Mouse (Mus musculus) neural tube, embryonic 14.5 days (tissue): ENCODE results near the gene Olfr279. TPM values are rescaled to one million over a fixed set of nuclear protein-coding genes. Genes with fewer than 3 reads are reported as not detected.

Source experiments
- ATAC-seq: fragments of 200-750 bp; cut with Nextera tagmentation; 2 replicates; pipeline ENCODE4 v1.8.0; 2017; ENCODE audit warnings: low read depth, mild to moderate bottlenecking, moderate TSS enrichment, moderate library complexity
- H3K27ac ChIP-seq: fragments of 300-500 bp; sonication (generic); 2 replicates; pipeline ENCODE4 v1.5.1; 2014; ENCODE audit warnings: low read depth, mild to moderate bottlenecking, control low read depth, low read length, moderate library complexity, mixed read lengths
- H3K27me3 ChIP-seq: fragments of 300-500 bp; sonication (generic); 2 replicates; pipeline ENCODE4 v1.6.1; 2014; ENCODE audit warnings: low read length; ENCODE audit not compliant: control insufficient read depth, insufficient read depth
- H3K36me3 ChIP-seq: fragments of 300-500 bp; sonication (generic); 2 replicates; pipeline ENCODE4 v1.6.1; 2014; ENCODE audit warnings: low read length, mixed read lengths; ENCODE audit not compliant: control insufficient read depth, insufficient read depth
- H3K4me1 ChIP-seq: fragments of 300-500 bp; sonication (generic); 2 replicates; pipeline ENCODE4 v1.6.1; 2014; ENCODE audit warnings: low read length; ENCODE audit not compliant: control insufficient read depth, insufficient read depth
- H3K4me2 ChIP-seq: fragments of 300-500 bp; sonication (generic); 2 replicates; pipeline ENCODE4 v1.6.1; 2014; ENCODE audit warnings: mild to moderate bottlenecking, low read depth, low read length, control low read depth
- H3K4me3 ChIP-seq: fragments of 300-500 bp; sonication (generic); 2 replicates; pipeline ENCODE4 v1.5.1; 2014; ENCODE audit warnings: low read depth, low read length, control low read depth, mixed read lengths
- H3K9ac ChIP-seq: fragments of 300-500 bp; sonication (generic); replicated peaks from 2 replicates; pipeline ENCODE4 v1.6.1; 2014; ENCODE audit warnings: low read depth, mild to moderate bottlenecking, control low read depth, low read length, mixed read lengths
- H3K9me3 ChIP-seq: fragments of 300-500 bp; sonication (generic); 2 replicates; pipeline ENCODE4 v1.6.1; 2016; ENCODE audit warnings: low read length; ENCODE audit not compliant: control insufficient read depth
- WGBS: fragments of 180-500 bp; shearing (Covaris S2); extraction: QIAGEN DNeasy Blood & Tissue Kit; methylation state at CpG from one replicate; pipeline ENCODE4 v1.1.7; 2014; 5-methylcytosine and 5-hydroxymethylcytosine counted together
- polyA plus RNA-seq: library from polyadenylated mRNA; unstranded; fragments of >200 nt; fragmentation: Nextera tagmentation; extraction: Ambion mirVana; gene quantifications from 2 replicates; pipeline ENCODE4 v1.2.1, GENCODE M21; 2014

Olfr279 gene
- polyA plus RNA-seq, result not detected in 2 replicates

DNA sequence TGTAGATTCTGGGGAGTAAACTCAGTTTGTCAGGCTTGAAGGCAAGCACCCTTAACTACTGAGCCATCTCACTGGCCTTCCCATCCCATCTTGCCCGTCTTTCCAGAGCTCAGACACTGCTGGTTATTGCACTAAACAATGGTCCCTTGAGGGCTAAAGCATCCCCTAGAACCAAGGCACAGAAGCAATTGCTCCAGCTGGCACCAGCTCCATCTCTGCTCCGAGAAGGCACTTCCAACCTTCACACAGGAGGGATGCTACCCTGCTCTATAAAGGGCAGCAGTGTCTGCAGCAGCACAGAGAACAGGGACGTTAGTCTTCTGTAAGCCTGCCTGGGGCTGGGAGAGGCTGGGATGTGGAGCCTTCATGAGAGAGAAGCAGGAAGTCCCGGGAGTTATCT, at the start of gene Olfr279:
Gene Olfr279, plus strand, starts transcription at position 301 of the 400 bp plus-strand sequence.
- WGBS, result 53% methylated on average over 4 of the region's 4 CpGs
- Histone ChIP-seq H3K9me3 (no peaks in the 10 kb centered on the region), H3K27me3 (no peaks in the 10 kb centered on the region), H3K4me1 (no peaks in the 10 kb centered on the region), H3K9ac (no peak within 1 kb of the TSS), H3K27ac (no peak within 1 kb of the TSS), H3K4me2 (no peak within 1 kb of the TSS), H3K36me3 (no peaks in the 10 kb centered on the region), H3K4me3 (no peak within 1 kb of the TSS)
- no peak for ATAC-seq

GRCm38 (mm10) chr15:98444561-98444960, 47.6 kb upstream of the Olfr279 start:
- Histone ChIP-seq H3K27me3 (no peaks in the 10 kb centered on the region), H3K27ac (no peak overlapping the region), H3K9me3 (no peaks in the 10 kb centered on the region), H3K4me2 (no peak overlapping the region), H3K36me3 (no peaks in the 10 kb centered on the region), H3K4me3 (no peak overlapping the region), H3K4me1 (no peaks in the 10 kb centered on the region), H3K9ac (no peak overlapping the region)
- ATAC-seq, result no peak
- WGBS, result 84% methylated on average over 3 of the region's 3 CpGs

DNA sequence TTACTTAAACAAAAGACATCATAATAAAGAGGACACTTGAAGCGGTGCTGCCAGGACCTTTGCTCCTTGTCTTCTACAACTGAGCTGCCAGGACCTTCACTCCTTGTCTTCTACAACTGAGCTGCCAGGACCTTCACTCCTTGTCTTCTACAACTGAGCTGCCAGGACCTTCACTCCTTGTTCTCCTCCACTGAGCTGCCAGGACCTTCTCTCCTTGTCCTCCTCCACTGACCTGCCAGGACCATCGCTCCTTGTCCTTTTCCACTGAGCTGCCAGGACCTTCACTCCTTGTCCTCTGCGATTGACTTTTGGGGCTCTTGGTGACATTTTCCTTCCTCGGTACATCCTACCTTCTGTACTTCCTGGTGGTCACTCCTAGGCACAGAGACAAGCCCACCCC, 43.7 kb upstream of the Olfr279 start:
- 71% methylated on average over 4 of the region's 4 CpGs for WGBS
- no peaks in the 10 kb centered on the region for H3K36me3 ChIP-seq
- H3K4me2 ChIP-seq, result no peak overlapping the region

DNA sequence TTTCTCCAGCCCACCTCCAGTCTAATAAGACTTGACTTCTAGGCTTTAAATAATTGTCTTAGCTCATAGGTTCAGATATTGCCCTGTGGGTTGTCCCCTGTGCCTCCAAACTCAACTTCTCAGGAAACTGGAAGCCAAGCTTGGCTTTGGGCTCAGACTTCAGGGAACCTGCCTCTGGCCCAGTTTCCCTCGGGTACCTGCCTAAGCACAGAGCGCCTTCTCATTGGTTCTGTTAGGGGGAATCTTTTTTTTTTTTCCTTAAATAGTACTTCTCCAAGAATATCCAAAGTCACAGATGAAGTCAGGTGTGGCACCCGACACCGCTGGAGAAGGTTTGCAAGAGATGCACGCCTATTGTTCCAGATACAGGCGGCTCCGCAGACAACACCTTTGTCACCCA, 39.9 kb upstream of the Olfr279 start, which contains the start of gene Olfr281:
Gene Olfr281, plus strand, starts transcription at position 301 of the 400 bp plus-strand sequence.
- 91% methylated on average over 7 of the region's 7 CpGs for WGBS
- no peak for ATAC-seq

More for the DNA sequence above, 43.7 kb upstream of the Olfr279 start:
- Histone ChIP-seq H3K4me3 (no peak overlapping the region), H3K4me1 (no peaks in the 10 kb centered on the region), H3K27ac (no peak overlapping the region), H3K27me3 (no peaks in the 10 kb centered on the region), H3K9me3 (no peaks in the 10 kb centered on the region), H3K9ac (no peak overlapping the region)
- no peak for ATAC-seq

DNA sequence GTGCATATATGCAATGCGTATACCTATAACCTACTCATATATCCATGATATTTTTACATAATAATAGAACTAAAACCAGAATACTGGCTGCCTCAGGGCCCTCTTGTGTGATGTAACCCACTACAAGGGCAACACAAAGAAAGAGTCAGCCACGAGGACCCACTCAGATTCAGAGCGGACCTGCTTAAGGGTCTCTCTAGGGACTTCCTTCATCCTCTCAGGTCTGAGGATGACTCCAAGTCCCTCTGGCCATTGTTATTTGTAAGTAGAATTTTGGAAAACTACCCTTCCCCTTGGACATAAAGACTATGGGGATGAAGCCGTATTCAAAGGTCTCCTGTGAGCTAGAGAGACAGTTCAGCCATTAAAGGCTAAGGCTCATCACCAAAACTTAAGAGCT, 22.6 kb upstream of the Olfr279 start, which contains the start of gene OR5BS1P:
Gene OR5BS1P, plus strand, starts transcription at position 301 of the 400 bp plus-strand sequence.
- Histone ChIP-seq H3K27me3 (no peaks in the 10 kb centered on the region), H3K36me3 (no peaks in the 10 kb centered on the region), H3K9me3 (no peaks in the 10 kb centered on the region), H3K4me1 (no peaks in the 10 kb centered on the region), H3K4me2 (no peak within 1 kb of the TSS), H3K9ac (no peak within 1 kb of the TSS), H3K4me3 (no peak within 1 kb of the TSS), H3K27ac (no peak within 1 kb of the TSS)
- ATAC-seq, result no peak
- 91% methylated on average over 4 of the region's 4 CpGs for WGBS

More for the DNA sequence above, 39.9 kb upstream of the Olfr279 start, which contains the start of gene Olfr281:
- Histone ChIP-seq H3K4me1 (no peaks in the 10 kb centered on the region), H3K27ac (no peak within 1 kb of the TSS), H3K4me2 (no peak within 1 kb of the TSS), H3K4me3 (no peak within 1 kb of the TSS), H3K27me3 (no peaks in the 10 kb centered on the region), H3K9me3 (no peaks in the 10 kb centered on the region), H3K9ac (no peak within 1 kb of the TSS), H3K36me3 (no peaks in the 10 kb centered on the region)

GRCm38 (mm10) chr15:98471539-98471938, 20.7 kb upstream of the Olfr279 start:
- Histone ChIP-seq H3K4me3 (no peak overlapping the region), H3K36me3 (no peaks in the 10 kb centered on the region), H3K4me1 (no peaks in the 10 kb centered on the region), H3K9me3 (no peaks in the 10 kb centered on the region), H3K27ac (no peak overlapping the region), H3K27me3 (no peaks in the 10 kb centered on the region), H3K4me2 (no peak overlapping the region), H3K9ac (no peak overlapping the region)
- ATAC-seq, result no peak
- 90% methylated on average over 13 of the region's 13 CpGs for WGBS

- Histone ChIP-seq H3K9ac (no peak overlapping the region), H3K36me3 (no peaks in the 10 kb centered on the region), H3K4me3 (no peak overlapping the region), H3K9me3 (no peaks in the 10 kb centered on the region), H3K27ac (no peak overlapping the region), H3K27me3 (no peaks in the 10 kb centered on the region), H3K4me1 (no peaks in the 10 kb centered on the region), H3K4me2 (no peak overlapping the region)
- ATAC-seq, result no peak
- 80% methylated on average over 10 of the region's 10 CpGs for WGBS
These were observed 17.2 kb upstream of the Olfr279 start for GRCm38 (mm10) chr15:98474958-98475357.

- Histone ChIP-seq H3K4me1 (no peaks in the 10 kb centered on the region), H3K4me3 (no peak overlapping the region), H3K9me3 (no peaks in the 10 kb centered on the region), H3K27me3 (no peaks in the 10 kb centered on the region), H3K36me3 (no peaks in the 10 kb centered on the region), H3K9ac (no peak overlapping the region), H3K4me2 (no peak overlapping the region), H3K27ac (no peak overlapping the region)
- WGBS, result 56% methylated on average over 10 of the region's 10 CpGs
- ATAC-seq, result no peak
These were observed 16.8 kb upstream of the Olfr279 start for GRCm38 (mm10) chr15:98475382-98475781.

- Histone ChIP-seq H3K27me3 (no peaks in the 10 kb centered on the region), H3K9ac (no peak overlapping the region), H3K36me3 (no peaks in the 10 kb centered on the region), H3K4me3 (no peak overlapping the region), H3K4me1 (no peaks in the 10 kb centered on the region), H3K27ac (no peak overlapping the region), H3K4me2 (no peak overlapping the region), H3K9me3 (no peaks in the 10 kb centered on the region)
- ATAC-seq, result no peak
- WGBS, result 82% methylated on average over 5 of the region's 5 CpGs
These were observed 15.9 kb upstream of the Olfr279 start for GRCm38 (mm10) chr15:98476281-98476680.
